Mouse (Mus musculus) cerebellum, adult 18-20 months (tissue): ENCODE measurements around the gene Zfp710.
A peak's percentile ranks its signal among the peaks of the same experiment; 100 is the strongest.
"Not testable (repeated sequence)": the region's sequence is repeated elsewhere in the genome, so short reads cannot be mapped to it uniquely, and the experiment has no call there.

Source experiments
- DNase-seq, 2 experiments: peaks; one replicate each; pipeline ENCODE4 v3.0.0; 2021

Zfp710 gene

GRCm38 (mm10) chr7:80115224-80115590 is 90.6 kb downstream of the Zfp710 start, which contains the start of gene Idh2:
Idh2 (minus strand) TSS chr7:80115392.
- peak; percentile 94 to 97 for DNase-seq

- no peak for DNase-seq
Observed at GRCm38 (mm10) chr7:80116158-80116557, 91.5 kb downstream of the Zfp710 start.

GRCm38 (mm10) chr7:80119198-80119597 is 94.6 kb downstream of the Zfp710 start:
- DNase-seq, result no peak

- no peak for DNase-seq
Observed at GRCm38 (mm10) chr7:80121083-80121482, 96.5 kb downstream of the Zfp710 start.

GRCm38 (mm10) chr7:80123115-80123514 is 98.5 kb downstream of the Zfp710 start:
- no peak for DNase-seq

GRCm38 (mm10) chr7:80123672-80124071 is 99.1 kb downstream of the Zfp710 start:
- no peak for DNase-seq

GRCm38 (mm10) chr7:80129278-80129677 is 104.7 kb downstream of the Zfp710 start:
- DNase-seq, result no peak

GRCm38 (mm10) chr7:80130344-80131055 is 105.9 kb downstream of the Zfp710 start:
- no peak for DNase-seq

GRCm38 (mm10) chr7:80131315-80131714 is 106.7 kb downstream of the Zfp710 start:
- DNase-seq, result not testable (repeated sequence)

- DNase-seq, result peak; percentile 19 to 25
Observed at GRCm38 (mm10) chr7:80132541-80132940, 107.9 kb downstream of the Zfp710 start.

GRCm38 (mm10) chr7:80134454-80135172 is 110.0 kb downstream of the Zfp710 start:
- DNase-seq, result peak; percentile 43 to 55

- DNase-seq, result no peak
Observed at GRCm38 (mm10) chr7:80135173-80135532, 110.5 kb downstream of the Zfp710 start.

GRCm38 (mm10) chr7:80138375-80138774 is 113.8 kb downstream of the Zfp710 start:
- DNase-seq, result no peak

GRCm38 (mm10) chr7:80140815-80141214 is 116.2 kb downstream of the Zfp710 start:
- DNase-seq, result peak; percentile 70 to 73
